In genomic region chr16:60435283-60435682, GRCm38 (mm10) we compare ENCODE assay signal across 9 mouse cellular contexts.
DNase-seq lines count a peak whose midpoint lies in the region; ATAC-seq and TF ChIP-seq lines count a peak whose summit lies in the region.
"Had no signal": no experiment of that assay in that cellular context is flagged by ENCODE, and none has a peak within 500 bp of the region (broad histone marks: within the 10 kb centered on the region; RNA-seq: fewer than 3 reads in every experiment).

No protein-coding gene starts in this region.

- H3K27ac ChIP-seq in hindbrain, embryonic 11.5 days (ENCODE audit: low read depth, low read length), result no peak overlapping the region
- no peak overlapping the region for H3K27ac ChIP-seq in hindbrain, embryonic 16.5 days (ENCODE audit: low read depth, low read length)
- H3K27ac ChIP-seq in liver, embryonic 14.5 days, result no peak overlapping the region
- H3K27ac ChIP-seq: hindbrain, embryonic 15.5 days had no signal

- H3K36me3 ChIP-seq in hindbrain, embryonic 11.5 days (ENCODE audit: control insufficient read depth, insufficient read depth, low read length), result no peaks in the 10 kb centered on the region
- no peaks in the 10 kb centered on the region for H3K36me3 ChIP-seq in hindbrain, embryonic 16.5 days (ENCODE audit: control insufficient read depth, insufficient read depth, low read length)
- no peaks in the 10 kb centered on the region for H3K36me3 ChIP-seq in liver, embryonic 14.5 days (replicated peaks; ENCODE audit: control insufficient read depth, insufficient read depth, low read depth)
- H3K36me3 ChIP-seq: hindbrain, embryonic 15.5 days had no signal

- no peaks in the 10 kb centered on the region for H3K9me3 ChIP-seq in hindbrain, embryonic 11.5 days (ENCODE audit: control insufficient read depth, low read length)
- no peaks in the 10 kb centered on the region for H3K9me3 ChIP-seq in hindbrain, embryonic 16.5 days (ENCODE audit: control insufficient read depth, low read length)
- no peaks in the 10 kb centered on the region for H3K9me3 ChIP-seq in liver, embryonic 14.5 days (ENCODE audit: control insufficient read depth, low read length)
- H3K9me3 ChIP-seq: hindbrain, embryonic 15.5 days had no signal

- no peaks in the 10 kb centered on the region for H3K4me1 ChIP-seq in hindbrain, embryonic 11.5 days (replicated peaks; ENCODE audit: control insufficient read depth, insufficient read depth, low read length)
- H3K4me1 ChIP-seq in hindbrain, embryonic 16.5 days (ENCODE audit: control insufficient read depth, insufficient read depth, low read depth, low read length), result no peaks in the 10 kb centered on the region
- no peaks in the 10 kb centered on the region for H3K4me1 ChIP-seq in liver, embryonic 14.5 days (replicated peaks; ENCODE audit: control insufficient read depth in 2 of 2, insufficient read depth in 2 of 2, low read length in 1 of 2)
- H3K4me1 ChIP-seq: hindbrain, embryonic 15.5 days had no signal

- H3K9ac ChIP-seq in hindbrain, embryonic 11.5 days (ENCODE audit: low read depth, low read length), result no peak overlapping the region
- H3K9ac ChIP-seq in hindbrain, embryonic 16.5 days (ENCODE audit: low read depth, low read length), result no peak overlapping the region
- no peak overlapping the region for H3K9ac ChIP-seq in liver, embryonic 14.5 days (replicated peaks)
- H3K9ac ChIP-seq: hindbrain, embryonic 15.5 days had no signal

- 100% methylated on average over 1 of the region's 1 CpGs for WGBS in hindbrain, embryonic 11.5 days
- 75% methylated on average over 1 of the region's 1 CpGs for WGBS in hindbrain, embryonic 16.5 days
- 27% methylated on average over 1 of the region's 1 CpGs for WGBS in liver, embryonic 14.5 days (ENCODE audit: insufficient replicate concordance)

- ATAC-seq in hindbrain, embryonic 11.5 days (ENCODE audit: low FRiP score), result peak; percentile 60; the same call in 1 of the 2 replicates
- ATAC-seq in hindbrain, embryonic 16.5 days, result no peak
- ATAC-seq in liver, embryonic 14.5 days (ENCODE audit: insufficient read depth), result no peak
- no peak for ATAC-seq in erythroid progenitor cell, adult 5-6 weeks (replicated peaks; ENCODE audit: low FRiP score, poor library complexity, severe bottlenecking)

- no peaks in the 10 kb centered on the region for H3K27me3 ChIP-seq in hindbrain, embryonic 11.5 days (ENCODE audit: control insufficient read depth, insufficient read depth, low read length)
- H3K27me3 ChIP-seq in hindbrain, embryonic 16.5 days (replicated peaks; ENCODE audit: control insufficient read depth, insufficient read depth, low read length), result no peaks in the 10 kb centered on the region
- H3K27me3 ChIP-seq in liver, embryonic 14.5 days (ENCODE audit: control insufficient read depth, insufficient read depth, low read length), result no peaks in the 10 kb centered on the region
- H3K27me3 ChIP-seq: hindbrain, embryonic 15.5 days had no signal

- H3K4me2 ChIP-seq in hindbrain, embryonic 11.5 days (replicated peaks; ENCODE audit: low read depth, low read length), result no peak overlapping the region
- no peak overlapping the region for H3K4me2 ChIP-seq in hindbrain, embryonic 16.5 days (ENCODE audit: low read length)
- H3K4me2 ChIP-seq in liver, embryonic 14.5 days (ENCODE audit: low read depth), result no peak overlapping the region
- H3K4me2 ChIP-seq: hindbrain, embryonic 15.5 days had no signal

- no peak for TF ChIP-seq EP300 in liver, embryonic 14.5 days (IDR thresholded peaks at IDR 0.05; ENCODE audit: low read depth)

- peak; percentile 31 for DNase-seq in hindbrain, embryonic 11.5 days (ENCODE audit: low spot score)
- peak; percentile 19 for DNase-seq in urinary bladder, postnatal 14 days (ENCODE audit: low spot score)
- DNase-seq in urinary bladder, adult 2 months (ENCODE audit: low spot score), result no peak
- peak; percentile 41 for DNase-seq in embryo, embryonic 11 days
- DNase-seq in liver, embryonic 14.5 days (ENCODE audit: low read depth in 3 of 3, low spot score in 3 of 3), result no peak
- DNase-seq in layer of hippocampus, adult 11-12 months (ENCODE audit: low spot score), result no peak

- no peak overlapping the region for H3K4me3 ChIP-seq in hindbrain, embryonic 11.5 days (ENCODE audit: low read depth, low read length)
- no peak overlapping the region for H3K4me3 ChIP-seq in hindbrain, embryonic 16.5 days (ENCODE audit: low read length)
- no peak overlapping the region for H3K4me3 ChIP-seq in liver, embryonic 14.5 days (ENCODE audit: insufficient read depth in 1 of 2, low read depth in 2 of 2, low read length in 2 of 2)
- H3K4me3 ChIP-seq: hindbrain, embryonic 15.5 days had no signal

- TF ChIP-seq CTCF in liver, embryonic 14.5 days (IDR thresholded peaks at IDR 0.05; ENCODE audit: low read depth), result peak; percentile 53; the same call in 1 of the 2 replicates

Comparison
In these comparisons a context has a peak if more than half of its experiments do, and no peak if none do; other contexts are left out.
1. DNase-seq: peak in hindbrain, embryonic 11.5 days (single experiment), urinary bladder, postnatal 14 days (single experiment) and embryo, embryonic 11 days (single experiment); none in urinary bladder, adult 2 months (single experiment), liver, embryonic 14.5 days (0 of 3) and layer of hippocampus, adult 11-12 months (single experiment).